Mouse (Mus musculus) retina, postnatal 1 day (tissue): ENCODE results near the gene Exoc6b.
"Not testable (repeated sequence)": the region's sequence is repeated elsewhere in the genome, so short reads cannot be mapped to it uniquely, and the experiment has no call there.

Experiments
- DNase-seq: peaks from one replicate; pipeline ENCODE4 v3.0.0-alpha.2; 2012

Exoc6b gene

GRCm38 (mm10) chr6:85069023-85069985 is at the start of gene Exoc6b:
TSS of gene Exoc6b (minus strand) at chr6:85069513.
- peak; percentile 88 for DNase-seq

DNA sequence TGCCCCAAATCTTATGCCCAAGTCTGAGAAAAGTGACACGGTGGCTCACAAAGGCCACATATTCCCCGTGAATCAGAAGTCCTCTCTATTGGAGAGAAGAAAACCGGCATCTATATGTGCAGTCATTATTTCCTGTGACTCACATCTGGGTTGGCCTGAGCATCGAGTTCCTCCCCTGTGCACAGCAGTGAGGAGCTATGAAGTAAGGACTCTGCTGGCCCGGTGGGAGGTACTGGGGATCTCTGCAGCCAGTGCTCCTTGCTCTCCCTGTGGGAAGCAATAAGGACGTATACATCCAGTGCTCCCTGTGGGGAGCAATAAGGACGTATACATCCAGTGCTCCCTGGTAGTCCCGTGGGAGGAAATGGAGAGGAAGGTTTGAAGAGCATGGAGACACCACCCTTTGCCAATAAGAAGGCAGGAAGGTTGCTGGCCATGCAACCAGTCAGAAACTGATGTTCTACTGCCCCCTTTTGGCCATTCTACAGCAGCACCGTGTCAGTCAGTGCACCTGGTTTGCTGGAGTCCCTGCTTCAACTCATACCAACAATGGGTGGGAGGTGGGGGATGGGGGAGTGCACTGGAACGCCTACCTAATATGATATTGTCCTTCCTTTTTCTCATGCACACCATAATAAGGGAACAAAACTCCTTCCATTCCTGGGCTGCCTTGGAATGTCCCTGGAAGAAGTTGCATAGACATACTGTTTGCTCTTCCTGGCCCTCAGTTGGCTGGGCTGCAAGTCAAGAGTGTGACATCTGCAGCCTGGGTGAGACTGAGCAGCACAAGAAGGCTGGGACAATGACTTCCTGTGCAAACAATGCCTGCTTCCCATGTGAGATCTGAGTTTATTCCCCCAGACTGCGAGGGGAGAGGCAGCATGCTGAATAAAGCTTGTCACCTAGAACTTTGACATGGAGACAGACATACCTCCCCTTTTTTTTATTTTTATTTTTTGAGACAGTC is 48.5 kb upstream of the Exoc6b start:
- DNase-seq: peak; percentile 73

GRCm38 (mm10) chr6:85105033-85105615 is 35.8 kb upstream of the Exoc6b start:
- no peak for DNase-seq

GRCm38 (mm10) chr6:85103321-85103720 is 34.0 kb upstream of the Exoc6b start:
- no peak for DNase-seq

DNA sequence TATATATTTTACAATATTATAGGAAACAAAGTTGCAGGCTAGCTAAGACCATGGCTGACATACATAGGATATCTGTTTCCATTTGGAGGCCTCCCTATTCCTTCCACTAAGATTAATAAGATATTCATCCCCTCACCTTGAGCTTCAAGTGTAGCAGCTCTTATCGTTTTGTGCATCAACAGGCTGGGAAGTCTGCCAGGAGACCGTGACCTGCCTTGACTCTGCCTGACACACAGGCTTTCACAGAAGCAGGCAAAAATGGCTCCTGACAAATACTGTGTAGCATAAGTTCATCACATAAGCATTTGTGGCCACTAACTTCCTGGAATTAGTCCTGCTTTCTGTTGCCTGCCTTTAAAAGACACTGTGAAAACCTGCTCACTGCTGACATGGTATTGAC is 27.1 kb upstream of the Exoc6b start:
- no peak for DNase-seq

DNA sequence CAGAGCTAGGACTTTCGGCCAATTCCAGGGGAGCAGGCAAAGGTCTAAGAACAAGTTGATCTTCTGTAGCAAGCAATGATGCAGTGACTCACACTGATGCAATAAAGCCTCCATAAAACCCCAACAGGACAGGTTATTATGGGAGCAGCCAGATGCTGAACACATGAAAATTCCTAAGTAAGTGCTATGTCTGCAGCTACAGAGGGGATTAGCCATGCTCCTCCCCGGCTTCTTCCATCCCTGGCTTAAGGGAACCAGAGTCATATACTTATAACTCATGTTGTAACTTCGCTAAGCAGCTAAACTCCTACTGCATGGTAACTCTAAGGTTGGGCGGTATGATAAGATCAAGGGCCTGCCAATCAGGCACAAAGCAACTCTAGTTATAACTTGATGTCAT is 18.1 kb upstream of the Exoc6b start:
- DNase-seq: no peak

DNA sequence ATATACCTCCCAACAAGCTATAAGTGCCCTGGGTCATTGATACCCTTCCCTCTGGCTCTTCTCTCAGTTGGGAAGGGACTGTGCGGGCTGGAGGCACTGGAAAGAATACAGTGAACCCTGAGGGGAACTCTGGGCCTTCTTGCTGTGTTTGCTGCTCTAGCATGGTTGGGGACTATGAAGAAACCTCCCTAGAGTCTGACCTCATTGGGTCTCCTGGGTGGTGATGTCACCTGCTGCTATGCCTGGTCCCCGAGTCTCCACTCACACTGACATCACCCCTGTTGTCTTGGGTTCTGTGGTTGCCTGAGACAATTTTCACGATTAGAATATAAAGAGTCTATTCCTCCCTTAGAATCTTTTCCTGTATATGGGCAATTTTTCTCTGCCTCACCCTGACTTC is 17.3 kb upstream of the Exoc6b start:
- no peak for DNase-seq

DNA sequence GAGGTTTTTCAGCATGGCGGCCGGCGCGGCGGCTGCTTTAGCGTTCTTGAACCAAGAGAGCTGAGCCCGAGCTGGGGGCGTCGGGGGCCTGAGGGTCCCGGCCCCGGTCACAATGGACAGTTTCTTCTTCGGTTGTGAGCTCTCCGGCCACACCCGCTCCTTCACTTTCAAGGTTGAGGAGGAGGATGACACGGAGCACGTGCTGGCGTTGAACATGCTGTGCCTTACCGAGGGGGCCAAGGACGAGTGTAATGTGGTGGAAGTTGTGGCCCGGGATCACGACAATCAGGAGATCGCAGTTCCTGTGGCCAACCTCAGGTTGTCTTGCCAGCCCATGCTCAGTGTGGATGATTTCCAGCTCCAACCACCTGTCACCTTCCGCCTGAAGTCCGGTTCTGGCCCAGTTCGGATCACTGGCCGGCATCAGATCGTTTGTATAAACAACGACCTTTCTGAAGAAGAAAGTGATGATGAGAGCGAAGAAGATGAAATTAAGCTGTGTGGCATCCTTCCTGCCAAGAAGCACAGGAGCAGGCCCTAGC is 6.9 kb upstream of the Exoc6b start:
- not testable (repeated sequence) for DNase-seq

- DNase-seq: no peak
Measured at GRCm38 (mm10) chr6:85074996-85075395, 5.7 kb upstream of the Exoc6b start.

DNA sequence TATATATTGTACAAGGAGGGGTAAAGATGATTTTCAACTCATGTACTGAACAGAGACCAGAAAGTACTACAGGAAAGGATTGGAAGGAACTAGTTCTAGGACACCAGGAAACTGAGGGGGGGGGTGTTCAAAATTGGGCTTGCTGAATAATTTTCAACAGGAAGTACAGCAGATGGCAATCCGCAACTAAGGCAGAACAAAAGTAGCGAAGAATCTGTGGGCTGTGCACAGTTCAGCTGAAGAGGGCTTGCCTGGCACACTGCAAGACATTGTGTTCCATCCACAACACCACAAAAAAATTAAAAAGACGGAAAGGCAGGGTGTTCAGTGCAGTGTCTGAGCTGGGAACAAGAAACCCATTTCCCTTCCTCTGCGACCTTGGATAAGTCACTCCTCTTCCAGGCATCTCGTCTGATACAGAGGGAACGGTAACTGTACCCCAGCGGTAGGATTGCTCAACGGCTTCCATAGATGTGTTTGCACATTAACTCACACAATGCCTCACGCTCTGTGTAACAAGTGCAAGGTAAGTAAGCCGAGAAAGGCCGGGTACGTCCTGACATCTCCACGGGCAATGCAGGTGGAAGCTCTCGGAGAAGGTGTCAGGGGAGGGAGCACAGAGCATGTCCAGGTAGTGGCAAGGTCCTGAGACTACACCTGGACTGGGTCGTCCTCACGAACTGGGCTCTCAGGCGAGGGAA is 841 bp downstream of the Exoc6b start:
- no peak for DNase-seq

- DNase-seq: no peak
Measured at GRCm38 (mm10) chr6:85057641-85058040, 11.7 kb downstream of the Exoc6b start.

DNA sequence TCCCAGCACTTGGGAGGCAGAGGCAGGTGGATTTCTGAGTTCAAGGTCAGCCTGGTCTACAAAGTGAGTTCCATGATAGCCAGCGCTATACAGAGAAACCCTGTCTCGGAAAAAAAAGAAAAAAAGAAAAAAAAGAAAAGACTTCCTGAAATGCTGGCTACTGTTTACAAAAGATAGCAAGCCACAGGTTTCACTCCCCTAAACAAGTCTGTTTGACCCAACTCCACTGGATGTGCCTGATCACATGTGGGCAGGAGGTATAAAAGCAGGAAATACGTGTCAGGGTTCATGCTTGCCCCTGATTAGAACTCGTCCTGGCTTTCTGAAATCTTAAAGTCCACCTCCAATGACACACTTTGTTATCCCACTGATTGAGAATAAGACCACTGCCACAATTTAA is 18.2 kb downstream of the Exoc6b start:
- DNase-seq: no peak

GRCm38 (mm10) chr6:85046531-85046930 is 22.8 kb downstream of the Exoc6b start:
- DNase-seq: no peak

DNA sequence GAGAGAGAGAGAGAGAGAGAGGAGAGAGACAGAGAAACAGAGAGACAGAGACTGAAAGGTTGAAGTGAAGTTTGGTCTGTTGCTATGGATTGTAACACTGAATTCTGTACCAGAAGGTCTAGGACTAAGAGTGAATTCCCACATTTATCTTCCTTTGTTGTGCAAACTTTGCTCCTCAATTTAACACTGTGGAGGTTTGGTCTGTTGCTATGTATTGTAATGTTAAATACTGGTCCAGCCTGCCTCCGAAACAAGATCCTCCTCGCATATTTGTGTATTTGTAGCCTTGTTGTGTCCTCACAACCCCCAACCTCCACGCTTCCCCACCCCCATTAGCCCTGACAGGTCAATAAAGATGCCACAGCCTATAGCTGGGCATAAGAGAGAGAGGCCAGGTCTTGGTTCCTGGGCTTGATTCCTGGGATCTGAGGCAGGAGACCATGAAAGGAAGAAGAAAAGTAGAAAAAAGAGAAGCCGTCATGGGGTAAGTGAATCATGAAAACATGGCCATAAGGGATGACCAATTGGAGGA is 24.6 kb downstream of the Exoc6b start:
- no peak for DNase-seq

DNA sequence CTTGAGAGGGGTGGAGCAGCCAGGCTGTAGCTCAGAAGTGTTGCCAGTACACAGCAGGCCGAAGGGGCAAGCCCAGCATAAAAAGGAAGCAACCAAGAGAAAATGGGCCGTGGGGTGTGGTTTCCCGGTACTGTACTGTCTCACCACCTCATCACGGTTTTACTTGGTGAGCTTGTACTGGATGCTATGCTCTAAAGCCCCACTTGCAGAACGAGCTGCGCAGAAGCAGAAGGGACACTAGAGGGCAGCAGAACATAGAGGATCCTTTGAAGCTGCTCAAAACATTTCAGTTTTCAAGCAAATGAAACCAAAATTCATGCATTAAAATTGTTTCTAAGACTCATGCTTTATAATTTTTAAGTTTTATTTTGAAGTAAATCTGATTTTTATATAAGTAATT is 31.6 kb downstream of the Exoc6b start:
- peak; percentile 75 for DNase-seq

DNA sequence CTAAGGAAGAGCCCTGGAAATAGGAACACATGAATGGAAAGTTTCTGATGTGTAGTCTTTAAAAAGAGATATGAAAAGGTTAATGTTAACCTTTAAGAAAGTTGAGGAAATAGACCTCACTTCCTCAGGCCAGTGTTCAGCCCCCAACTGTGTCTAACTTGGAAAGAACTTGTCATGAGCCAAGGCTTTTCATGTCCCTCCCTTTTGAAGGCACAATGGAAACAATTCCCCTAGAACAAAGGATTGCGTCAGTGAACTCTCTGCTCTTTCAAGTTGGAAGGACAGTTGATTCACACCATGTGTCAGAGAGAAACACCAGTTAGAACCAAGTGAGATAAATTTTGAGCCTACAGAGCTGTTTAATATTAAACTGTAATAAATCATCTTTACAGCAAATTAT is 39.6 kb downstream of the Exoc6b start:
- DNase-seq: peak; percentile 18

- DNase-seq: no peak
Measured at GRCm38 (mm10) chr6:85024403-85024802, 44.9 kb downstream of the Exoc6b start.

GRCm38 (mm10) chr6:85017011-85017410 is 52.3 kb downstream of the Exoc6b start:
- peak; percentile 35 for DNase-seq

- no peak for DNase-seq
Measured at GRCm38 (mm10) chr6:85013906-85014305, 55.4 kb downstream of the Exoc6b start.

- DNase-seq: no peak
Measured at GRCm38 (mm10) chr6:85010397-85010796, 58.9 kb downstream of the Exoc6b start.

DNA sequence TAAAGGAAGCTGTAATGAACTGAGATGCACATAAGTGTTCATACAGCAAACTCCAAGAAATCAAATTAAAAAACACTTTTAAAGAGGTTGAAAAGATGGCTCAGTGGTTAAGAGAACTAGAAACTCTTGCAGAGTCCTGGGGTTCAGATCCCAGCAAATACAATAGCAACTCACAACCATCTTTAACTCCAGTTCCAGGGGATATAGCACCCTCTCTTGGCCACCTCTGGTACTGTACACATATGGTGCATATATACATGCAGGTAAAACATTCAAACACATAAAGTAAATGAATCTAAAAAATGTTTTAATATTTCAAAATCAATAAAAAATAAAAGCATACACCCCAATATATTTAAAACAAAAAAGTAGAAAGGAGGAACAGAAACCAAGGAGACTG is 73.9 kb downstream of the Exoc6b start:
- DNase-seq: no peak

- DNase-seq: peak; percentile 53
Measured at GRCm38 (mm10) chr6:84976563-84976971, 92.7 kb downstream of the Exoc6b start.
